Mouse (Mus musculus): Measurements from ENCODE around the gene Tns2. TPM values are rescaled to one million over a fixed set of nuclear protein-coding genes. Genes with fewer than 3 reads are reported as not detected.
"Not testable (repeated sequence)": the region's sequence is repeated elsewhere in the genome, so short reads cannot be mapped to it uniquely, and the experiment has no call there.

Gene Tns2
- total RNA-seq, 4 experiments from 2014 or later: 22.4 to 26.9 (median 24.8) TPM

DNA sequence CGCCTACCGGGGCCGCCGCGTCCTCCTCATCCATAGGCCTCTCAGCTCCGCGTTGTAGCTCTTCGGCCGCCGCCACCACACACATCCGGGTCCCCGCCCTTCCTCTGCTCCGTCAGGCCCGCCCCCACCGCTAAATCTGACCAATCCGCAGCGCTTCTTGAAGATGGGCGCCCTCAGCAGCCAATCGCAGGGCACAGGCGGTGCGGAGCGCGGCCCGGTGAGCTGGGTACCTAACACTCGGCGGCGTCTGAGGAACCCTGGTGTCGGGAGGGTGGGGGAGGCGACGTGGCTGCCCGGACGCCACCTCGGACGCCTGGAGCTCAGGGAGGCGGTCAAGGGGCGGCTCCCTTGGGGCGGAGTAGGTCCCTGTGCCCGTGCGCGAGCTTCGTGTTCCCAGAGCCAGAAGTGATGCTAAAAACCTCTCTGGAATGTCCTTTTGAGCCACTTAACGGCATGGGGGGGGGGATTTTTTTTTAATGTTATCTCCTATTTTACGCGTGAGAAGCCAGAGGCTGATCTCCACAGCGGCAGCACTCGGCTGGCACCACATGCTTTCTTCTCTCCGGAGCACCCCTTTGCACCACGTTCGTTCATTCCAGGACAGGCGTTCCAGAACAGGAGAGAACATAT lies 36.0 kb downstream of the Tns2 start, which contains the start of gene Spryd3:
TSS of gene Spryd3 (minus strand) at position 106 of the 630 bp plus-strand sequence.
- DNase-seq (ENCODE audit: low spot score in 2 of 2): peak; percentile 94 to 99

DNA sequence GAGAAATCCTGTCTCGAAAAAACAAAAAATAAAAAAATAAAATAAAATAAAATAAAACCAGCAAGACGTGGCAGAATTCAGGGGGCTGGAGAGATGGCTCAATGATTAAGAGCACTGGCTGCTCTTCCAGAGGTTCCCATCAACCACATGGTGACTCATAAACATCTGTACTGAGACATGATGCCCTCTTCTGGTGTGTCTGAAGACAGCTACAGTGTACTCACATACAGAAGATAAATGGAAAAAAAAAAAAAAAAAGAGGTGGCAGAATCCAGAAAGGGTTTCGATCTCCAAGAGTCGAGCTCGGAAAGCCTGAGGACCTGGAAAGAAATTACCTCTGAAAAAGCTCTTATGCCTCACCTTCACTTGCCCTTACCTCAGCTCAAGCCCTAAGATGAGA lies 40.9 kb downstream of the Tns2 start:
- no peak for DNase-seq (ENCODE audit: low spot score in 2 of 2)

DNA sequence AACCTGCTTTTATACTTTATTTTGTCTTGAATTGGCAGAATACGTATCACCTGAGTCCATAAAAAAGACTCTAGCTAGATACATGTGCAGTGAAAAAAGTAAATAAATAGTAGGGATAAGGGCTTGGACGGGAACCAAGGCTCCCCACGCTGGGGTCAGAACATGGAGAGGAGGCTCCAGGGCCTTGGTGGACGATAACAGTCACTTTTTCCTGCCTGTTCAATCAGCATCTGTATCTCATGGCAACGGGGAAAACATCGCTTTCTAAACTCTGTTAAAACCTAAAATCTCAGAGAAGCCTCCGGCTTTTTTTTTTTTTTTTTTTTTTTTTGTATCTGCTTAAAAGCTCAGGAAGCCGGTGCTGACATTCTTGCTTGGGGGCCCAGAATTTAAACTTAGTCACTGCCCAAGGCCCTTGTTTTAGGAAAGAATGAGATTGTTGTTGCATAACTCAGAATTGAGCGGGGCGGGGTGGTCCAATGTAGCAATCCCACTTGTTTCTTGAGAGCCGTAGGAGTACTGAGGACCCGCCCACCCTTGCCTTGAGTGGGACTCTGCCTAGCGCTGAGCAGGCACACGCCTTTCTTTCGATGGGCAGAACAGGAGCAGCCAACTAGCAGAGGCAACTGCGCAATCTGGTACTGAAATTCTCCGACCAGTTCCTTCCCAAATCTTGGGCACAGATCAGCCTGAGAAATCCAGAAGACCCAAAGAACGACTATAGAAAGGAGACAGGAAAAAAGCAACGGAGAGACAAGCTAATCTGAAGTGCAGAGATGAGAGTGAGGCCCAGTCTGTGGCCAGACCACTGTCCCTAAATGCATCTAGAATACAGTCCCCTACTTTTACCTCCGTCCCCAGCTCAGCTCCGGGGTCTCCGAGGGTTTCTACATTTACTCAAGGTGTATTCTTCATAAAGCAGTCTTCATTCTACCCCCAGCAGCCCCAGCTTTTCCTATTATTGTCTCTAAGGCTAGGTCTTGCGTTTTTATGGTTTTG lies 43.0 kb downstream of the Tns2 start:
- peak in 1 of 2 experiments; percentile 31 for DNase-seq (ENCODE audit: low spot score in 2 of 2)

DNA sequence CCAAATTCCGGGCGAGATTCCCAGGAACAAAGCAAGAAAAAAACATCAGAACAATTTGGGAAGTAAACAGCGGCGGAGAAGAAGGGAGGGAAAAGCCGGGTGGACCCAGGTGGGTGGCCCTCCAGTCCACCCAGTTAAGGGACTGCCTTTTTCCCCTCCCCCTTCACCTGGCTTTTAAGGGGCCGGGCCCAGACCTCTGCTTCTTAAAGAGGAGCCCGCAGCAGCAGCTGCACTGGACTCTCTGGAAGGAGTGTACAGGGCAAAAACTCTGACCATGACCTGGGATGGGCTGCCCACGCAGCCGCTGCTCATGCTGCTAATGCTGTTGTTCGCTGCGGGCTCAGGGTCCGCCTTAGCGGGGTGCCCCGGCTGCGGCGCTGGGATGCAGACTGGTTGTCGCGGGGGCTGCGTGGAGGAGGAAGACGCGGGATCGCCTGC lies 44.1 kb downstream of the Tns2 start, which contains the start of gene Igfbp6:
TSS of gene Igfbp6 (plus strand) at position 89 of the 438 bp plus-strand sequence.
- no peak for DNase-seq (ENCODE audit: low spot score in 2 of 2)

DNA sequence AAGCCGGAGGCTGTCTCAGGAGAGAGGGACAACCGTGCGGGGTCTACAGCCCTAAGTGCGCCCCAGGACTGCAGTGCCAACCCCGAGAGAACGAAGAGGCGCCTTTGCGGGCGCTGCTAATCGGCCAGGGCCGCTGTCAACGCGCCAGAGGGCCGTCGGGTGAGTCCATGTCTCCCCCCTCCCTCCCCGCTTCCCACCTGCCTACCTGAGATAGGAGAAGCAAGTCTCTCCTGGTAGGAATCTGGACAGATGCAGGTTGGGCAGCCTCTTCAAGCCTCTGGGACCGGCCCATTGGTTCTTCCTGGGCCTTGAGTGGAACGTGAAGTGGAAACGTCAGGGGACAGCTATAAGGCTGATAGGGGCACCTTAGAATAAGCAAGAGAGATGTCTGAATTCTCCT lies 44.5 kb downstream of the Tns2 start:
- DNase-seq (ENCODE audit: low spot score in 2 of 2): no peak

DNA sequence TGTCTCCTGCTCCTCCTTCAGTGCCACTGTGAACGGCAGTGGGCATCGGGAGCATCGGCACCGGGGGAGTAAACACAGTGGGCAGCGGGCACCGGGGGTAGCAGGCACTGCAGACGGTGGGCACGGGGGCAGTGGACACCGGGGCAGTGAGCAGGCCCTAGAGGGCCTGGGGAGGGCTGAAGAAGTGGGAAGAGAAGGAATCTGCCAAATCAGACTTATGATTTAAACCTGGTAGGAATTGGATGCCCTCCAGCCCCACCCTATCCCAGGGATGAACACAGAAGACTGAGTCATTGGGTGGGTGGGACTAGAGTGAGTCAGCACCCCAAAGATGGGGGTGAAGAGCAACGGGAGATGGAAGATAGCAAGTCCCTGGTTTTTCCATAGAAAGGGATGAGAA lies 45.1 kb downstream of the Tns2 start:
- no peak for DNase-seq (ENCODE audit: low spot score in 2 of 2)

DNA sequence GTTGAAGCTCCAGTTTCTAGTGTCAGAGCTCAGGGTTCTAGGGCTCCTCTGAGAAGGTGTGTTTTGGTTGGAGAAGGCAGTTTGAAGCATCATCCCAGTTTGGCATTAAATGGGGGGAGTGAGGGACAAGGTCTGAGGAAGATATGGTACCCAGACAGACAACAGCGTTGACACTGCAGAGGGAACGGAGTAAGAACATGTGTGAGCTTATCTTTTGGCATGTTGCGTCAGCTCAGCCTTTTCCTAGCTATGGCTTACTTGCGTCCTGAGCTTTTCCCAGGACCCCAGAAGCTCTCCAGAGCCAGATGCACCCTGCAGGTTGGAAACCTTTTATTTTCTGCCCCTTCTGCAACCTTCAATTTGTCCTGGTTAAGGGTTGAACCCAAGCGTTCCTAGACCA lies 45.9 kb downstream of the Tns2 start:
- DNase-seq (ENCODE audit: low spot score in 2 of 2): no peak

DNA sequence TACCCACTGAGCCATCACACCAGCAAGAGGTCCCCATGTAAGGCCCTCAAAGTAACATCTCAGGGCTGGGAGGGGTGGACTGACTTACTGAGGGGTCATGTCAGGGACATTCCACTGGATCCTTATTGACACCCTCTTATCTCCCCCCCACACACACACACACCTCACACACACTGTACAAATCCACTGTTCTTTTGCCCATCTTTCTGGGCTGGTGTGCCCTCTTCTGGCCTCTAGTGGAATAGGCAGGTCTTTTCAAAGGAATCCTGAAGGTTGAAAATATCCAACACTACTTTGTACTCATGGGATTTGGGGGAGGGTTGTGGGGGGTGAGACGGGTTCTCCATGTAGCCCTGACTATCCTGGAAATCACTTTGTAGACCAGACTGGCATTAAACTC lies 46.7 kb downstream of the Tns2 start:
- DNase-seq (ENCODE audit: low spot score in 2 of 2): peak in 1 of 2 experiments; percentile 51

DNA sequence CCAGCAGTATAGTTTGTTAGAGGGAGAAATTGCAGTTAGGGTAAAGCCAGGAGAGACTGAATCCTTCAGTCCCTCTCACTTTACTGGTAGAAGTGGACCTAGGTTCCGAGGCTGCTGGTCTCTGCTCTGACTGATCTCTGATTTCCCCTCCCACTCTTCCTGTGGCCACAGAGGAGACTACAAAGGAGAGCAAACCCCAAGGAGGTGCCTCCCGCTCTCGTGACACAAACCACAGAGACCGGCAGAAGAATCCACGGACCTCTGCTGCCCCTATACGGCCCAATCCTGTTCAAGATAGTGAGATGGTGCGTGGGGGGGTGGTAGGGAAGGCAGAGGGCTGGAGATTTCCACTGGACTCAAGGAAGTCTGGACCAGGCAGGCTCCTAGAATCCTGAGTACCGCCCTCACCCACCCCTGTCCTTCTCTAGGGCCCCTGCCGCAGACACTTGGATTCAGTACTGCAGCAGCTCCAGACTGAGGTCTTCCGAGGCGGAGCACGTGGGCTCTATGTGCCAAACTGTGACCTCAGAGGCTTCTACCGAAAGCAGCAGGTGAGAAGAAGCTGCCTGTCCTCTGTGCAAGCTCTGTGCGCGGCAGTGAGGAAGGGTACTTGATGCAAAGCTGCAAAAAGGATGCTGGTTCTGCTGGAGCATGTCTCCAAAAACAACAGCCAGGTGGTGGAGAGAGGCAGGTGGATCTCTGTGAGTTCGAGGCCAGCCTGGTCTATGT lies 47.6 kb downstream of the Tns2 start:
- no peak for DNase-seq (ENCODE audit: low spot score in 2 of 2)

DNA sequence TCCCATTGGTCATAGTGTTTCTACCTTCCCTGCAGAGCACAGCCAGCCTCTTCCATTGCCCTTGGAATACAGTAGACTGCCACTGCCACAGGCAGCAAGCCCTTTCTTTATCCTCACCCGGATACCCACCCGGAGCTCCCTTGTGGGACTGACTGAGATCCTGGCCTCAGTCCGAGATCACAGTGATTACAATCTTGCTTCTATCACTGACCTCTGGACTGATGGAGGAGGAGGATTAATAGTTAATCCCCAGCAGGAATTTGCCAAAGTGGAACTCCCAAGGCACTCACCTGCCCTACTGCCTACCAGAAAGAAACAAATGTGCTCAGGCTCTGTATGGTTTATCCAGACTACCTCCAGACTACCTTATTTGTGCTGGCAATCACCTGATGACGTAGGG lies 49.3 kb downstream of the Tns2 start:
- DNase-seq (ENCODE audit: low spot score in 2 of 2): no peak

DNA sequence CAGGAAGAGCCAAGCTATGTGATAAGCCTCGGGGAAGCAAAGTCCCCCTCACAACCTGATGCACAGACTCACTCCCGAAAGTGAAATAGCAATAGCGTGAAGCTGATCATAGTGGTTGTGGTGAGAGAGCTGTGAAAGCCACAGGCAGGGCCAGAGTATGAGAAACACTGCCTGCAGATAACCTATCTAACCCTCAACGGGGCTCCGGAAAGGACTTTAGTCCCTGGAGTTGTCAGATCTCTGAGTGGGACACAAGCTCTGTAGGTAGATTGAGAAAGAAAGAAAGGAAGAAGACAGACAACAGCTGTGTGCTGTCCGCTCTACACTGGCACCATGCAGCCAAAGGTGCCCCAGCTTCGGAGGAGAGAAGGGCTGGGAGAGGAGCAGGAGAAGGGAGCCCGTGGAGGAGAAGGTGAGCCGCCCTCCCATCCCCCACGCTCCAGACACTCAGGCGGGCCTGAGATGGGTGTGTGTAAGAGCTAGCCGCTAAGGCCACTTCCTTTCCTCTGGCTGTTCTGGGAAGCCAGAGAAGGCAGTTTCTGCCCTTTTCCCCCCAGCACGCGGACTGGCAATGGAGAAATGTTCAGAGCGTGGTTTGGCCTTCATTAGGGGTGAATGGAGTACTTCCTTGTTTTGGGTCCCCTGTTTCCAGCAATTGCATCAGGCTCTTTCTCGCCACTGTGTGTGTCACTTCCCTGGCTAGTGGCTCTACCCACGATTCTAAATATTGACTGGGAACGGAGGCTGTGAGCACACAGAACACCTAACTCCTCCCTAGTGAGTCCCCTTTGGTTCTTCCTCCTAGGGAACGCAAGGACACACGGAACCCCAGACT lies 50.3 kb downstream of the Tns2 start, which contains the start of gene Soat2:
TSS of gene Soat2 (plus strand) at position 226 of the 835 bp plus-strand sequence.
- no peak for DNase-seq (ENCODE audit: low spot score in 2 of 2)

DNA sequence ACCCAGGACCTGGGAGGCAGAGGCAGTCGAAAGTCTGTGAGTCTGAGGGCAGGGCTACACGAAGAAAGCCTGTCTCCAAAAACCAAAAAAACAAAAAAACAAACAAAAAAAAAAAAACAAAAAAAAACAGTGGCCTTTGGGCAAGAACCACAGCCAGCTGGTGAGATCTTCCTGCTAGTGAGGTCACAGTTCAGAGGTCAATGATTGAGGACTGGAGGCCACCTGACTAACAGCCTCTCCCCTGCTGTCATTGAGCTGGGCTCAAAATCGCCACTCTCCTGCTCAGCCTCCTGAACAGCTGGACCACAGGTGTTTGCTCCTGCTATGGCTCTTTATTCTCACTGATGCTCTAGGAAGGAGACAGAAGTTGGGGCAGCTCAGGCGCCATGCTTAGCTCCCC lies 52.4 kb downstream of the Tns2 start:
- no peak for DNase-seq (ENCODE audit: low spot score in 2 of 2)

DNA sequence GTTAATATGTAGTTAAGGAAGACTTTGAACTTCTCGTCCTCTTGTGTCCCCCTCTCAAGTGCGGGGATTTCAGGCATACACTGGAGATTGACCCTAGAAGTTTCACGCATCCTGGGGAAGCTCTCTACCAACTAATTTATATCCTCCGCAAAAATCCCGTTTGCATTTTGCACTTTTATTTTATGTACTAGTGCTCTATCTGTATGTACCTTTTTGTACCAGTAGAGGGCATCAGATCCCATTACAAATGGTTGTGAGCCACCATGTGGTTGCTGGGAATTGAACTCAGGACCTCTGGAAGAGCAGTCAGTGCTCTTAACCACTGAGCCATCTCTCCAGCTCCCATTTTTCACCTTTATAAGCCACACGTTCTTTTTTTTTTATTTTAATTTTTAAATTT lies 54.8 kb downstream of the Tns2 start:
- not testable (repeated sequence) for DNase-seq (ENCODE audit: low spot score in 2 of 2)

DNA sequence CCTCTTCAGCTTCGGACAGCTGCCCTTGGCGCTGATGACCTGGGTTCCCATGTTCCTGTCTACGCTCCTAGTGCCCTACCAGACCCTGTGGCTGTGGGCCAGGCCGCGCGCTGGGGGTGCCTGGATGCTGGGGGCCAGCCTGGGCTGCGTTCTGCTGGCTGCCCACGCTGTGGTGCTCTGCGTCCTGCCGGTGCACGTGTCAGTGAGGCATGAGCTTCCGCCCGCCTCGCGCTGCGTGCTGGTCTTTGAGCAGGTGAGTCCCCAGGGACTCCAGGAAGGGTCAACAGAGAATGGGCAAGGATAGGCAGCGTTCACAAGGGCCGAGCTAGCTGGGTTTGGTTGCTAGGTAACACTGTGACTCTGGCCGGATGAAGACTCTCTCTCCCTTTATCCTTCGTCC lies 56.6 kb downstream of the Tns2 start:
- DNase-seq (ENCODE audit: low spot score in 2 of 2): no peak

DNA sequence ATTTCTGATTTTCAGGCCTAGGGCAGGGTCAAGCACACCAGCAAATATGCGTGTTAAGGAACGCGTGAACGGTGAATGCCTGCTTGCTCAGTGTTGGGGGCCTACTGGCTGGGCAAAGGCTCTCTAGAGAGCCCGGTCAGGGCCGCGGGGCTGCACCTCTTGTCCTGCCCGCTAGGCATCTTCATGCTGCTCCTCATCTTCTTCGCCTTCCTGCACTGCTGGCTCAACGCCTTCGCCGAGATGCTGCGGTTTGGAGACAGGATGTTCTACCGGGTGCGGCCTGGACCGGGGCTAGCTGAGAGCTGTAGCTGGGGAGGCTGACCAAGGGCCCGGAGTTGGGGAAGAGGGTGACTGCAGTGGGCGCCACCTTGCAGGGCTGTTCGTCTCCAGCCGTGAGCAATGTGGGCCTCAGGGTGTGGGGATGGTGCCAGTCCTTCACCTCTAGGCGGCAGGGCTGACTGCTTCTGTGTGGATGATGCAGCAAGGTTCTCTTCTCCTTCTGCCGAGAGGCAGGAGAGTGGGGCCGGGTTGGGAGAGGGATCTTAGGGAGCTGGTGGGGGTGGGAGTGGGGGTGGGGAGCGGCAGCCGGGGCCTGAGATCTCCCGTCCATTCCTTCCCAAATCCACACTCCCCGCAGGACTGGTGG lies 60.3 kb downstream of the Tns2 start:
- DNase-seq (ENCODE audit: low spot score in 2 of 2): no peak

DNA sequence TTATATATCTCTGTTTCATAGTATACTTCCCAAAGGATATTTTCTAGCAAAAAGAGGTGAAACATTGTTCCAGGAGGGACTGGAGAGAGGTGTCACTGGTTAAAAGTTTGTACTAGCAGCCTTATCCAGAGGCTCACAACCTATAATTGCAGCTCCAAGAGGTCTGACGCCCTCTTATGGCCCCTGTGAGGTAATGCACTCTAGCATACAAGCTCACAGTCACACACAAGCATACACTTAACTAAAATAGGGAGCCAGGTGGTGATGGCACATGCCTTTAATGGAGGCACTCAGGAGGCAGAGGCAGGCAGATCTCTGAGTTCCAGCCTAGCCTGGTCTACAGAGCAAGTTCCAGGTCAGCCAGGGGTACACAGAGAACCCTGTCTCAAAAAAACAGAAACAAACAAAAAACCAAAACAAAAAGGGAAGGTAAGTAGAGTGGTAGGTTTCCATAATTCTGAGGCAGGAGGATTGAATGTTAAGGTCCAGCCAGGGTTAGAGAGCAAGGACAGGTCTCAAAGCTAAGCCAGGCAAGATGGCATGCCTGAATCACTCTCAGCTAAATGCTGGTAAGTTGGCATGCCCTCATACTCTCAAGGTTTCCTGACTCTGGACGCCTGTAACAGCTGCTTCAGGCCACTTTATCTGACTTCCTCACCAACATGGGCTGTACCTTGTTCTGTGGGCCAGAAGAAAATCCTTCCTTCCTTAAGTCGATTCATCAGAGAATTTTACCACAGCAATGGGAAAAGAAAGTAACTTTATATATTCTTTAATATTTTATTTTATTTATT lies 63.9 kb downstream of the Tns2 start:
- DNase-seq (ENCODE audit: low spot score in 2 of 2): no peak

DNA sequence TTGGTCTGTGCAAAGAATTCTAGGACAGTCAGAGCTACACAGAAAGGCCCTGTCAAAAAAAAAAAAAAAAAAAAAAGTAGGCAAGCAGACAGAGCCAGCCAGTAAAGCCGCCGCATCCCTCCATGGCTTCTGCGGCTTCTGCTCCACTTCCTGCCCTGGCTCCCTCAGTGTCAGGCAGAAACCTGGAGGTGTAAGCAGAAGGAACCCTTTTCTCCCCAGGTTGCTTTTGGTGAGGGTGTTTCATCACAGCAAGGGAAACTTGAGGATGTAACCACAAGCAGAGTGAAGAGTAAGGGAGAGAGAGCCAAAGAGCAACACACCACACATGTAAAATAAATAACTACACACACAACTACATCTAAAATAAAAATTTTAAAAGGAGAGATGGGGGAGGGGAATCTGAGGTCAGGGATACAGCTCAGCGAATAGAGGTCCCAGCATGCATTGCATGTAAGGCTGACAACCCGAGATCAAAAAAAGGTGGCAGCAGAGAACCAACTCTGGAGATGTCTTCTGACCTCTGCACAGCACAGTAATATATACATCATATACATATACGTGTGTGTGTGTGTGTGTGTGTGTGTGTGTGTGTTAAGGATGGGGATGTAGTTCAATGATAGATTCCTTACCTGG lies 65.4 kb downstream of the Tns2 start:
- DNase-seq (ENCODE audit: low spot score in 2 of 2): no peak

Data from layer of hippocampus, adult 8-10 months (tissue).